Mouse (Mus musculus): ENCODE results near the gene Ewsr1. TPM values are rescaled to one million over a fixed set of nuclear protein-coding genes. Genes with fewer than 3 reads are reported as not detected.

The Ewsr1 gene
- total RNA-seq (2023; ENCODE audit: inconsistent age), result 600 to 638 TPM (median 613 TPM) in 4 replicates

GRCm38 (mm10) chr11:5098736-5099542 lies at the start of gene Ewsr1, which contains the start of gene Rhbdd3:
Gene Ewsr1, minus strand, starts transcription at chr11:5099266.
Gene Rhbdd3, plus strand, starts transcription at chr11:5098926.

GRCm38 (mm10) chr11:5065056-5065821 lies 33.8 kb downstream of the Ewsr1 start, which contains the start of gene Gas2l1:
Gene Gas2l1, minus strand, starts transcription at chr11:5065327.

GRCm38 (mm10) chr11:5057856-5058641 lies 41.0 kb downstream of the Ewsr1 start, which contains the start of gene Rasl10a:
Gene Rasl10a, plus strand, starts transcription at chr11:5058128.

Other genes starting within 250 kb of the Ewsr1 start
- gene Nf2, start 249.7 kb downstream of the Ewsr1 start, total RNA-seq (2023; ENCODE audit: inconsistent age), result 41.0 to 47.1 TPM (median 44.3 TPM) in 4 replicates
- 16.6 to 22.0 TPM (median 20.8 TPM) in 4 replicates for gene Nipsnap1, start 225.3 kb downstream of the Ewsr1 start, total RNA-seq (2023; ENCODE audit: inconsistent age)
- gene Thoc5, start 203.9 kb downstream of the Ewsr1 start, total RNA-seq (2023; ENCODE audit: inconsistent age), result 38.8 to 46.4 TPM (median 43.7 TPM) in 4 replicates
- 0.12 to 0.30 TPM (median 0.19 TPM) in 4 replicates for gene Nefh, start 151.2 kb downstream of the Ewsr1 start, total RNA-seq (2023; ENCODE audit: inconsistent age)
- gene Ap1b1, start 112.4 kb downstream of the Ewsr1 start, total RNA-seq (2023; ENCODE audit: inconsistent age), result 103 to 111 TPM (median 105 TPM) in 4 replicates
- 4.3 to 6.5 TPM (median 5.4 TPM) in 4 replicates for gene Rasl10a, start 41.1 kb downstream of the Ewsr1 start, total RNA-seq (2023; ENCODE audit: inconsistent age)
- 1.9 to 2.1 TPM (median 2.0 TPM) in 4 replicates for gene Gas2l1, start 33.9 kb downstream of the Ewsr1 start, total RNA-seq (2023; ENCODE audit: inconsistent age)
- 5.2 to 10.8 TPM (median 6.9 TPM) in 4 replicates for gene Rhbdd3, start 340 bp downstream of the Ewsr1 start, total RNA-seq (2023; ENCODE audit: inconsistent age)
- 18.8 to 31.4 TPM (median 27.5 TPM) in 4 replicates for gene Emid1, start 53.0 kb upstream of the Ewsr1 start, total RNA-seq (2023; ENCODE audit: inconsistent age)
- 15.6 to 19.2 TPM (median 18.2 TPM) in 4 replicates for gene Kremen1, start 162.3 kb upstream of the Ewsr1 start, total RNA-seq (2023; ENCODE audit: inconsistent age)

Measured in B cell, adult (primary cell).